Mouse (Mus musculus): ENCODE measurements around the gene Cds2.
"Not testable (repeated sequence)": the region's sequence is repeated elsewhere in the genome, so short reads cannot be mapped to it uniquely, and the experiment has no call there.

Gene Cds2

DNA sequence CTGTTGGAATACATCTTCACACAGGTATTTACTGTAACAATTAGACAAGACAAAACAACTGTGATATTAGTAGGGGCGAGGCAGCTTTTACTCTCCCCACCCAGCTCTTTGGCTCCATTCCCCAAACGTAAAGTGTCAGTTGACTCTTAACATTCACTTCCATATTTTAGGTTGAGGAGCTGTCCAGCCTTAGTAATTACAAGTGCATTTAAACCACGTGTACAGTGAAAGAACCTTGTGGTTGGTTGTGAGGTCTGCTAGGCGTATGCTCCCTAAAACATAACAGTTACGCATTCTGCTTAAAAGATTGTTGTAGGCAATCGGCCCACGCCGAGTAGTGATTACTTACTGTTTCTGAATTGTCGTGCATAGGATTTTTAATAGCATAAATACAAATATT lies 2.2 kb downstream of the Cds2 start:
- no peak for DNase-seq (ENCODE audit: low spot score)

DNA sequence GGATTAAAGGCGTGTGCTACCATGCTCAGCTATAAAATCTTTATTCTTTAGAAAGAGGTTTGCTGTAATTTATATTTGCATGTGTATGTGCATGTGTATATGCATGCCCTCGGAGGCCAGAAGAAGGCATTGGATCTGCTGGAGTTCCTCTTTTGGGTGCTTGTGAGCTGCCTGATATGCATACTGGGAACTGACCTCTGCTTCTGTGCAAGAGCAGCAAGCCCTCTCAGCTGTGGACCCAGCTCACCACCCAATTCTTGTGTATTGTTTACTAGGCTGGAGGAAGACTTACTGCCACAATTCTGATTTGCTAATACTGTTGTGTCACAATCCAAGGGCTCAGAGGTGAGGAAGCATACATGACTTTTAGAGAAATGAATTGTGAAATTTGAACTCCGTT lies 3.1 kb downstream of the Cds2 start:
- no peak for DNase-seq (ENCODE audit: low spot score)

DNA sequence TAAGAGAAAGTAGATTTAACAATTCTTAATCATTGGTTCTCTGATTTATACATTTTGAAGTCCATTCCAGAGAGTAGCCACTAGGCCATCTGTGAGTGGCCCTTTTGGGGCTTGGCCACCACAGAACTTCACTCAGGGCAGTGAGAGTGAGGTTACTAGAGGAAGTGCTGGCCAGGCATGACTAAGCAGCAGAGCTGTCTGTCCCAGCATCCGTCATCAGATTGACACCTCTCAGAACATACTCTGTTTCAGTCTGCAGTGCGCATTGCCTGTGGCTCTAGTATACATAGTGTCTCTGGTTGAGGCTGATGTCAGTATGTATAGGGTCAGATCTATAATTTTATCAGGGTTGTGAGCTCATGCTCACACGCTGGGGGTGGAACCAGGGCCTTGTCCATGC lies 6.3 kb downstream of the Cds2 start:
- no peak for DNase-seq (ENCODE audit: low spot score)

DNA sequence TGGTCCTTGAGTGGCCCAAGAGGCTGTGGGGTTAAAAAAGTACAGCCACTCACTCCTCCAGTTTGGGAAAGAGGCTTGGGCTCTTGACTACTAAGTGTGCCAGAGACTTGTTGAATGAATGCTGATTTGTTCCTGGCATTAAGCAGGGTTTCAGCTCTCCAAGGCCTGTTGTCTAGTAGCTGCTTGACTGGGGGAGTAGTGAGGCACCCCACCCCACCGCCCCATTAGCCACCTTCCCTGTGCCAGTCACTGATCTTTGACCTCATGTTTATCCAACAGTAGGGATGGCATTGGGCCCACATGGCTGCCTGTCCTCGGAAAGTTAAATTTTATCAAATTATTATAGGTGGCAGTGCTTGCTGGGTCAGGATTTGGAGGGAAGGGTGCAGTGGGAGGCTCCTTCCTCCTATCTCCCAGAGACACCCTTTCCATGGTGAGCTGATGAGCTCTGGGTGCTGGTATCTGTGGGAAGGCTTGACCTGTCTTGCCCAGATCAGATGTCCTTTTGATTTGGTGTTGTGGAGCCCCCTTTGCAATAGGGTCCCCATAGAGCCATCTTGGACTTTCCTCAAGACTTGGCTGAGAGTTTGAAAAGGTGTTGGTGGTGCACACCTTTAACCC lies 7.5 kb downstream of the Cds2 start:
- no peak for DNase-seq (ENCODE audit: low spot score)

DNA sequence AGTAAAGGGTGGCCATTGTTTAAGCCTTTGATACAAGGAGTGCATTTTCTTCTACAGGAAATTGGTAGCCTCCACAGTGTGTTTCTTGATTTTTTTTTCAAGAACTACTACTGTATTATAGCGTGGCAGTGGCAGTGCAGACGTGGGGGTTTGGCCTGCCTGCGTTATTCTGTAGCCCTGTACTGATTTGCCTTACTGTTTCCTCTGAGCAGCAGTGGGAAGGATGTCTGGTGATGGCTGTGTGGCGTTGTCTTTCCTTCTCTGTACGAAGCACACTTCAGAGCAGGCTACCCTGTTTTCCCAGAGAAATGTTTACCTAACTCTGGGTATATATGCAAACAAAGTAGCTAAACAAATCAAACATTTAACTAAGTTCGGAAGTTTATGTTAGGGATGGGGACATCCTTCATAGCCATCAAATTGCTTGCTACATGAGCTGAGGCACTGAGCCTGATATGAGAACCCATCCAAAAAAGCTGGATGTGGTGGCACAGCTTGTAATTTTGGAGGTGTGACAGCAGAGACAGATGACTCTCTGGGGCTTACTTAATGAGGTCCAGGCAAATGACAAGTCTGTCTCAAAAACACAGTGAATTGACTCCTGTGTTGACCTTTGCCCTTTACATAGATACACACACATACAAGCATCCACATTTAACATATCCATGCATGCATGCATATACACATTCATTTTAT lies 9.9 kb downstream of the Cds2 start:
- DNase-seq (ENCODE audit: low spot score): no peak

DNA sequence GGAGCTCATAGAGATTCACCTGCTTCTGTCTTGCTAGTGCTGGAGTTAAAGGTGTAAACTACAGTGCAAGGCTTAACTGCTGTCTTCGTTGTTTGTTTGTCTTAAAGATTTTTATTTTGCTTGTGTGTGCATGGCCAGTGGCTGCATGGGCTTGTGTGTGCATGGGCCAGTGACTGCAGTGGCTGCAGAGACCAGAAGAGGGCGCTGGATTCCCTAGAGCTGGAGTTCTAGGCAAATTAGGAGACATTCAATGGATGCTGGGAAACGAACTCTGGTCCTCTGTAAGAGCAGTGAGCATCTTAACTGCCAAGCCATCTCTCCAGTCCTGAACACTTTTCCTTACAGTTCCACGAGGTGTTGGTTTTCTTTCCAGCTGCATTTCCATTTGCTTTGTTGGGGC lies 12.6 kb downstream of the Cds2 start:
- no peak for DNase-seq (ENCODE audit: low spot score)

DNA sequence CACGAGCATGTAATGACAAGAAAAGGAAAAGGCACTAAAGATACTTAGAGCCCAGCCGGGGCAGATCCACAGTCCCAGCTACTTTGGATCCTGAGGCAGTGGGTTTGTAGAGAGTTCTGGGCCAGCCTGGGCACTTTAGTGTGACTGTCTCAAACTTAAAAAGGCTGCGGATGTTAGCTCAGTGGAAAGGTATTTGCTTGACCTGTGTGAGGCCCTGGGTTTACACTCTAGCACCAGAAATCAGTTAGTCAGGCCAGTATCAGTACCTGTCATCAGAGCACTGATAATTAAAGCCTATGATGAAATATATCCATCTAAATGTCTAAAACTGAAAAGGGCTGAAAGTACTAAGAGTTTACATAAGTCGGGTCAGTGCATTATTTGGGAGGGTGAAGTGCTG lies 13.3 kb downstream of the Cds2 start:
- DNase-seq (ENCODE audit: low spot score): no peak

DNA sequence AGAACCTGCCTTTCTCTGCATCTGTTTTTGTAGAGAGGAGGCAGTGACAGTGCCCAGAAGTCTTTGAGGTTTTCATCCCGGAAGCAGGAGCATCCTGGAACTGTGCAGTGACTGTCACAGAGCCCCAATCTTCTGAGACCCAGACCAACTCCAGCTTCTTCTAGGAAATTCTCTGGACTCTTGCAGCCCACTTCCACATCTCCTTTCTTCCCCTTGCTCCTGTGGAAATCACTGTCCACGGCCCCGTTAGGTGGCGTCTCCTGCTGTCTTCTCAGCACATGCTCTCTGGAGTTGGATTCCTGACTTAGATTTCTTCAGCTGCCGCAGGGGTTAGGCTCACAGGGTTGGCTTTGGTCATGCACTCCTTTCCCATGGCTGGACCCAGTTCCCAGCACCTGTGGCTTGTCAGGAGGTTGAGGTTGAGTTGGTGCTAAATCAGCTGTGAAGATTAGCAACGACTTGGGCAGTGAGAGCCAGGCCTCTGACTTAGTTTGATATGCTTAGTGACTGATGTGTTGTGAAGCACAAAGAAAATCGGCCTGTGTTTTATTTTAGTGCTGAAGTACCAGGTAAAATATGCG lies 15.4 kb downstream of the Cds2 start:
- DNase-seq (ENCODE audit: low spot score): no peak

DNA sequence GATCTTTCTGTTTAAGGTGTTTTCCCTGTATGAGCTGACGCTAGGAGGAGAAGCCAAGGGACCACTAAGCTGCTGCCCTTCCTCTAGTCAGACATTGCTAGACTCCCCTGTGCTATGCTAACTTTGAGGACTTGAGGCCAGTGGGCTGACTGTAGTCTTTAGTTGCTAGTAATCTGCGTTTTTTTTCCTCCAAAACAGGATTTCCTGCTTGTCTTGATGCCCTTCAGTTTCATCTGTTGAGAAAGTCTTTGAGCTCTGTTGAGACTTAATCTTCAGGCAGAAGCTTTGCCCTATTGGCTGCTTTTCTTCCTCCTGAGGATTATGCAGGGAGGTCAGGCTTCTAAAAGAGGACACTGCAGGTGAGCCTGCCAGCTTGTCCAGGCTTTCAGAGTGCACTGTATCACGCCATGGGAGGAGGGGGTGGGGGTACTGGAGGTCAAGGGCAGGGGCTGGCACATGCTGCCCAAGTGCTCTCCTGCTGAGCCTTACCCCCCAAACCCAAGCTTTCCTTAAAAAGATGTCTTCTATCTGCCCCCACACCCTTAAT lies 16.5 kb downstream of the Cds2 start:
- DNase-seq (ENCODE audit: low spot score): no peak

DNA sequence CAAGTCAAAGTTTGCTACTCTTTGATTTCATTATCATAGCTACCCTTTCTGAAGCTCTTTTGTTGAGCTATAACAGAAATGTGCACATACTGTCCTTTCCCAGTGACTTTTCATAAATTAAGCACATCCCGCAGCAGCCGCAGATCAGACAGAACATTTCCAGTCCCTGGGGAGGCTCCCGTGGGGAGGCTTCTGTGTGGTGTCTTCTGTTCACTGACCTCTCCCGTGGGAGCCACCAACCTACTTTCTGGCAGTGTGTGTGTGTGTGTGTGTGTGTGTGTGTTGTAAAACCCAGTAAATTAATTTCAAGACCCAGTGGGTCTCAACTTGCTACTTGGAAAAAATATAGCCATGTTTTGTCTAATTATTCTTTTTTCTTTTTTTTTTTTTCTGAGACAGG lies 17.0 kb downstream of the Cds2 start:
- no peak for DNase-seq (ENCODE audit: low spot score)

DNA sequence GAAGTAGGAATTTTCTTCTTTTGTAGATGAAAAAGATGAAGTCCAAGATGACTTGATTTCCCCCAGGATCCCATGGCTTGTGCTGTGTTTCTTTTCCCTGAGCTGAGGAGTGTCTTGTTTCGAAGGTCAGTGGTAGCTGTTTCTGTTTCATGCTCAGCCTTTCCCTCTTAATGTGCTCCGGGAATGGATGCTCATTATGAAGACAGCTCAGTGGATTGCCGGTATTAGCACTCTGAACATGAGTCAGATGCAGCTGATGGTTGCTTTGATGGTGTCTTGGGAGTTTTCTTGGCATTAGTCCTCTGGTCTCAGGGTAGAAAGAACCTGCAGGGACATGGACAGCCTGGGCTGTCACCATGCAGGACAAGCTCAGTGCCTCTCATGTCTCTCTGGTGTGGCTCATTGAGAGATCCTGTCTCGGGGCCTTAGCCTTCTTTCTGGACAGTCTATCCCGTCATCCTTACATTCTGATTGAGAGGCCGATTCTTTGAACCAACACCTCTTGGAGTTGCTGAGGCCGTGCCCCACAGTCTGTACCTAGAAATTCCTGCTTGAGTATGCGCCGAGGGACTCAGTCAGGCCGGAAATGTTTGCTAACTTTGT lies 17.7 kb downstream of the Cds2 start:
- DNase-seq (ENCODE audit: low spot score): no peak

DNA sequence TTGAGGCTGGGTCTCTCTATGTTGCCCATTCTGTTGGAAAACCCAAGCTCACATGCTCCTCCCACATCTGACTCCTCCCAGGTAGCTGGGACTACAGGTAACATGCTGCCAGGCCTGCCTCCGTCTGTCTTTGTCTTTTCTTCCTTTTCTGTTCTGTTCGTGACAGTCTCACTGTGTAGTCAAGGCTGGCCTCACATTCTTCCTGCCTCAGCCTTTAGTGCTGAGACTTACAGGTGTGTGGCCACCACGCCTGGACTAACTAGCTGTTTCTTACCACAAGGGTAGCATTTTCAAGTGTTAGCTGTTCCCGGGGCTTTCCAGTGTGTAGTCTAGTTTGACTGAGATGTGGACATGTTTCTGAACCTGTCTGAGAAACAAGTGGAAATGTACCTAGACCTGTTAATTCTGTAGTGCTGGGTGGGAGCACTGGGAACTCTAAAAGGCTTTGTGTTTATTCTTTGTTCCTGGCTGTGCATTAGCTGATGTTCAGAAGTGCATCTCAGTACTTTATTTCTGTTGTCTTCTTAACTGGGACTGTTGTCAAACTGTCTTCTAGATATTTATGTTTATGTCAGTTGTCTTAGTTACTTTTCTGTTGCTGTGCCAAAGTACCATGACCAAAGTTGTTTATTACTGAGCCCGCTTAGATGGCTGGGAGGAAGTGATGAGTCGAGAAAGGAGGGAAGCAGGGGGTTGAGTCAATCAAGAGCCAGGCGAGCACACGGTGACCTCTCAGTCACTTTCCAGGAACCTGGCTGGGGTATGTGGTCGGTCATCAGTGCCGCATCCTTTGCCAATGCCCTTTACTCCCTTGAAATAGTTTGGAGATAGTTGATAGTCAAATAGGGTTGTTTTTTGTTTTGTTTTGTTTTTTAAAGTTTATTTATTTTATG lies 18.9 kb downstream of the Cds2 start:
- no peak for DNase-seq (ENCODE audit: low spot score)

DNA sequence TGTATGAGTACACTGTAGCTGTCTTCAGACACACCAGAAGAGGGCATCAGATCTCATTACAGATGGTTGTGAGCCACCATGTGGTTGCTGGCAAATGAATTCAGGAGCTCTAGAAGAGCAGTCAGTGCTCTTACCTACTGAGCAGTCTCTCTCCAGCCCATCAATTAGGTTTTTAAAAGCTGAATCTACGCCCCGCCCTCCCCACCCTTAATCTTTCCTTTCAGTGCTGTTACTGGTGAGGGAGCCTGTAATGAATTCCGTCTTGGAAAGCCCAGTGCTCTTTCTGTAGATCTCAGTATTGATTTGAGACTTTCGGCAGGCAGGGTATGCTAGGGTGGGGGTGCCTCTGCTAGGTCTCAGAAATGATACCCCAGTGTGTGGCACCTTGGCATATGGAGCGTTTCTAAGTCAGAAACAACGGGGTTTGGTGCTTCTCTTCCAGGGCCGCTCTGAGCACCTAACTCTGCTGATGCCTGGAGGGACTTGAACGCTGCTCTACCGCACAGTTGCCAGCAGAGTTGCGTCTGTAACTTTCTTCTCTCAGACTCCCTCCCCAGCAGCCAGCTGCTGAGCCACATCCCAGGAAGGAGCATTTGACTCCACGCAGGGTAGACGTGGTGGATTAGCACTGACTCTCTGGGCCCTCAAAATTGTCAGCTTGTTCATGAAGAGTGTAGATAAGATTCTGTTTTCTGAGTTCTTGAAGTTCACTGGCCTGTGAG lies 19.7 kb downstream of the Cds2 start:
- no peak for DNase-seq (ENCODE audit: low spot score)

DNA sequence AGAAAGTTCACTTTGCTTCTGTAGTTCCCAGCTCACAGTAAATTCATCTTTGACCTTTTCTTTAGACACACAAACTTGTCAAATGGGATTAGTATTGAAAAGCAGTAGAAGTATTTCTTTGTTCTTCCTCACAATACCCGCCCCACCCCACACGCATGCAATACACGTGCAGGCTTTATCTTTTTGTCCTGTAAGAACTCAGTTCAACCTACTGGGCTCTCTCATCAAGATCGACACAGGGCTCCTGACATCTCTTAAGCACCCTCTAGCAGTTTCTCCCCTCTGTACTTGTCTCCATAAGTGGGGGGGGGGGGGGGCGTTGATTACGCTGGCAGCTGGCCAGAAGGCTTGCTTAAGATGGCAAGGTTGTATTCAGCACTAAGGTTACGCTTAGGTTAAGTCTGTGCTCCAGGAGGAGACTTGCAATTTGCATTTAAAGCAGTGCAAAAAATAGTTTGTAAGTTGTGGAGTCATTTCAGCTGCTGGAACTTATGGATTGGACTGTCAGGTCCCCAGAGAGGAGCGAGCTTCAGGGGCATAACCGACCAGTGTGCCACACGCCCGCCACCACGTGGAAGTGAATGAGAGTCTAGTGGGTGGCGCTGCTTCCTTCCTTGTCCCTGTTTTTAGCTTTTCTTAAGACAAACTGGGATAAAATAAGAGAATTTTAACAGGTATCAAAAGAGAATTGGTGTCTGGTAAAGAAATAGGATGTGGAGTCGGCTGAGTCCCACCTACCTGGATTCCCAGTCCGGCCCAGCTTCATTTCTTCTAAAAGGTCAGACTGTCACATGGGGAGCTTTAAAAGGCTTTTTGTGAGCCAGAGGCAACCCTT lies 20.5 kb downstream of the Cds2 start:
- DNase-seq (ENCODE audit: low spot score): no peak

DNA sequence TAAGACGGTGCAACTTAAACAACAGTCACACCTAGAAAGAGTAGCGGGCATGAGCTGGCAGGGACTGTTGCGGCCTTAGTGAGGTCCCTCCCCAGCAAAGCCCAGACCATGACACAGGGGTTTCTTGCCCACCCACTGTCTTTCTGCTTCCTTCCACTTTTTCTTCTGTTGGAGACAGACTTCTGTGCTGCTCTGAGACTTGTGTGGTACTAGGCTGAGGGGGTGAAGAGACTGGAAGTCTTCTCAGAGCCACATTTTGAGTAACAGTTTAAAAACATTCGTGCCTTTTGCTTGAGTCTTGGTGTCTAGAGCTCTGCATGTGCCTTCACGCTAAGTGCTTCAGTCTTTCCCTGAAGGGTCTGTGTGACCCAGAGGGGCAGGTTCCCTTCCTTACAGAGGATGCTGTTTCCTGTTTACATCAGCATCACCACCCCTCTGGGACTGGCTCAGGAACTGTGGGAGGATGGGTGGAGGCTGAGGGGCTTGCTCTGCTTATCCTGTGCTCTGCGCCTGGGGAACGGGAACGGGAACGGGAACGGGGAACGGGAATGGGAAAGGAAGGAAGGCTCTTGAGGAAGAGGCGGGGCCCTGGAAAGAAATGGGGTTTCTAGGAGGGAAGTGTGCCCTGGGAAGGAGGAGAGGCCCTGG lies 21.7 kb downstream of the Cds2 start:
- DNase-seq (ENCODE audit: low spot score): no peak

DNA sequence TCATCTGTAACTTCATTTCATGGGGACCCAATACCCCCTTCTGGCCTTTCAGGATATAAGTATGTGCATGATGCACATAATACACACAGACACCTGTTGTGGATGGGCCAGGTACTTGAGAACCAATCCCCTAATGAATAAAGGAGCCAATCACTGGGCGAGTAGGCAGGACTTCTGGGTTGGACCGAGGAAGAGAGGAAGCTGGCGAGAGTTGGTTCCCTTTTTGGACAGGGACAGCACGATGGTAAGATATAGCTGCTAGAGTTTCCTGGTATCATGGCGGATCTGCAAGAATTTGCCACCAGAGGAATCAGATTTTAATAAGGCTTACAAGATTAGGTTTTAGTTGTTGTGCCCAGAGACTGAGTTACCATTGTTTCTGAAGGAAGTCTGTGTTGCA lies 22.8 kb downstream of the Cds2 start:
- DNase-seq (ENCODE audit: low spot score): not testable (repeated sequence)

DNA sequence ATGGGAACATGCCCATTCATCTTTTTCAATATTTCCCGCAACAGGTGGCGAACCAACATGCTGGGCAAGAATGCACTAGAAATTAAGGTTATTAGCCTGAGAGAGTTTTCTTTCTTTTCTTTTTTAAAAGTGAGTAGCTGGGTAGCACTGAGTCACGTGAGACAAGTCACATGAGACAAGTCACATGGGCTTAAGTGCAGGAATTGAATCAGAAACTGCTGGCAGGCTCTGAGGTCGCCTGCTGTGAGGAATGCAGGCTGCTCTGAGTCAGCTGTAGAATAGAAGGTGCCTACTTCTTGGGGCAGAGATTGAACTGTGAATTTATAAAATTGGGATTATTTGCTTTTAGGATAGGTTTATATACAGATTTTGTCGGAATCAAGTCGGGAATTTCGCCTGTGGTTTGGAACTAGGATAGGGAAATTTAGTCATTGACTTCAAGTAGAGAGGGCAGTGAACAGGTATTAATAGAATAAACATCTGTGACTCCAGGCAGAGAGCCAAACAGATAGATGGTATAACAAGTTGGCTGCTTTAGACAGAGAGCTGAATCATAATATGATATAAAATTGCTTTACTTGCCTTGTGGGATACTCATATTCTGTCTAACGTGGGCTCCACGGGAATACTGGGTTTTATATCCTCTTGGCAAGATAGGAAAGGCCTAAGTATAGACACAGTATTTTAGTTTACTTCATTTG lies 23.6 kb downstream of the Cds2 start:
- no peak for DNase-seq (ENCODE audit: low spot score)

DNA sequence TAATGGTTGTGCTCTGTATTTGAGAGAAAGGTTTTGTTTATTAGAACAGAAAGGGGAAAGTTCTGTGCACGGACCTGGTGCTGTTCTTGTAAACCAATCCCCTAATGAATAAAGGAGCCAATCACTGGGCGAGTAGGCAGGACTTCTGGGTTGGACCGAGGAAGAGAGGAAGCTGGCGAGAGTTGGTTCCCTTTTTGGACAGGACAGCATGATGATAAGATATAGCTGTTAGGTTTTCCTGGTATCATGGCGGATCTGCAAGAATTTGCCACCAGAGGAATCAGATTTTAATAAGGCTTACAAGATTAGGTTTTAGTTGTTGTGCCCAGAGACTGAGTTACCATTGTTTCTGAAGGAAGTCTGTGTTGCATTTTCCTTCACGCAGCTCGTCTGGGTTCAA lies 26.3 kb downstream of the Cds2 start:
- not testable (repeated sequence) for DNase-seq (ENCODE audit: low spot score)

DNA sequence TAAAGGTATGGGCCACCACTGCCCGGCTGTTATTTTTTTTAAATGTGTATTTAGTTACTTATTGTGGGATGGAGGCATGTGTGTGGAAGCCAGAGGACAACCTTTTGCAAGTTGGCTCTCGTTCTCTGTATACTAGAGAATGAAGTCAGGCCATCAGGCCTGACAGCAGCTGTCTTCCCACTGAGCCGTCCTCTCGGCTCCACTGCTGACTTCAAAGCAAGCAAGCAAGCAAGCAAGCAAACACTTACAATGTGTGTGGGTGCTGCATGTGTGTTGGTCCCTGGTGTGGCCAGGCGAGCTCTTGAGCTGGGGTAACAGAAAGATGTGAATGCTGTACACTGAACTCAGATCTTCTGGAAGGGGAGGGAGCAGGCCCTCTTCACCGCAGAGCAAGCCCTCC lies 27.9 kb downstream of the Cds2 start:
- no peak for DNase-seq (ENCODE audit: low spot score)

All from spleen, adult 12 weeks (tissue).